Mouse (Mus musculus) liver, embryonic 14.5 days (tissue): ENCODE measurements around the gene Arid1b.

Experiments used
- CTCF ChIP-seq: IDR thresholded peaks from 2 replicates; pipeline ENCODE4 v1.5.1; 2016; ENCODE audit warnings: antibody characterized with exemption, low read depth, control low read depth
- EP300 ChIP-seq: IDR thresholded peaks from 2 replicates; pipeline ENCODE4 v1.6.1; 2016; ENCODE audit warnings: antibody characterized with exemption, low read depth

GRCm38 (mm10) chr17:5150660-5151063, 156.5 kb downstream of the Arid1b start:
- TF ChIP-seq CTCF = no peak
- no peak for TF ChIP-seq EP300
